Mouse (Mus musculus): ENCODE data around the gene Pbp2.

Gene Pbp2

GRCm38 (mm10) chr6:135260435-135260834 is 49.8 kb downstream of the Pbp2 start:
- DNase-seq (ENCODE audit: extremely low read depth, low read depth, low spot score), result no peak

Data from fat pad, adult 2 months (tissue).